Mouse (Mus musculus): Measurements from ENCODE around the gene Cc2d1b.

Gene Cc2d1b

GRCm38 (mm10) chr4:108619587-108620341 is at the start of gene Cc2d1b:
TSS of gene Cc2d1b (plus strand) at chr4:108619940.
- CTCF ChIA-PET = interaction anchor here (0.5 kb wide), 1 partner anchor 42 kb away, joined by 3 read pairs; no protein-coding TSS in a partner anchor

DNA sequence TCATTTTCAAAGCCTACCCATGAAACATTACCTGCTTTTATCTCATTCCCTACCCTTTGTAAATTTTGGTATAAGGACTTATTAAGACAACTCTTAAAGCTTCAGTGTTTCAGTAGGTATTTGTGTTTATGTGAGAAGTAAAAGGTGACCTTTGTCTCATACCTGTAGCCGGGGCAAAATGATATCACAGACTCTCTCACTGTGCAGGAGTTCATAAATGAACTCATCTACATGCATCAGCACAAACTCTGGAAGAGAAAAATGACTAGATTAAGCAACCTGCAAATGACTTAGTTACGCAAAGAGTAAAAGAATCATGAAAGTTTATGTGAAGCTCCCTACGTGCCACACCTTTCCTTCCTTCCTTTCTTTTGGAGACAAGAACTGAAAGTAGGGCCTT is 47.1 kb upstream of the Cc2d1b start:
- CTCF ChIA-PET = no interaction called here

GRCm38 (mm10) chr4:108578840-108579742 is 40.6 kb upstream of the Cc2d1b start, which contains the start of the genes Prpf38a and Orc1:
TSS of gene Prpf38a (minus strand) at chr4:108579336.
TSS of gene Orc1 (plus strand) at chr4:108579423.
- CTCF ChIA-PET = interaction anchor here (0.5 to 0.6 kb wide), 3 partner anchors 209 to 698 kb away, joined by 4 to 7 read pairs (median 6); no protein-coding TSS in a partner anchor

GRCm38 (mm10) chr4:108579743-108580411 is 39.9 kb upstream of the Cc2d1b start:
- CTCF ChIA-PET = interaction anchor here (0.5 to 0.6 kb wide), 2 partner anchors 210 to 667 kb away, joined by 4 to 6 read pairs; no protein-coding TSS in a partner anchor

- CTCF ChIA-PET = no interaction called here
Measured at GRCm38 (mm10) chr4:108593376-108593775, 26.4 kb upstream of the Cc2d1b start.

DNA sequence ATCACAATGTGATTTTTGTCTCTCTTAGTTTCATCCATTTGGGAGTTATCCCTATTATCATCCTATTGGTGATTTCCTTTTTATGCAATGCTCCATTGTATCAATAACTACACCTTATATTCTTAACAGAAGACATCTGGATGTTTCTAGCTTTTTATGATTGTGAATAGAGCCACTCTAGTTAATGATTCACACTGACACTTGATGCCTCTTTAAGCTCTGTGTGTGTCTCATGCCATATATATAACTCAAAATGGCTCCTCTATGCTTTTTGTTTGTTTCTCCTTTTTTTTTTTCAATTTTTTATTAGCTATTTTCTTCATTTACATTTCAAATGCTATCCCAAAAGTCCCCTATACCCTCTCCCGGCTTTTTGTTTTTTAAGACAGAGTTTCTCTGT is 24.0 kb upstream of the Cc2d1b start:
- CTCF ChIA-PET = no interaction called here

DNA sequence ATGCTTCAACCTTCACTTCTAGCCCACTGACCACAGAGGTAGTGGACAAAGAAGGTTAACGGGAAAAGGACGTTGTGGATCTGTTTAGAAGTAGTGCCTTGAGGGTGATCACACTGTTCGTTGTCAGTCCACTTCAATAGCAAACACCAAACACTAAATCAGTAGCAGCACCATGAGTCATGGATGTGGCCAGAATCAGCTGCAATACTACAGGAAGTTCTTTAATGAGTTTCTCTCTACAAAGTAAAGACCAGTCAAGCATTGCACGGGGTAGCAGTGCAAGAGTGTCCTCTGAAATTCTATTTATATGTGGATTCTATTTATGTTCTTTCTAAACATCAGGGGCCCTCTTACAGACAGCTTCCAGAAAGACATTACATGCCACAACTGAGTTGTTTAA is 21.4 kb upstream of the Cc2d1b start:
- CTCF ChIA-PET = no interaction called here

DNA sequence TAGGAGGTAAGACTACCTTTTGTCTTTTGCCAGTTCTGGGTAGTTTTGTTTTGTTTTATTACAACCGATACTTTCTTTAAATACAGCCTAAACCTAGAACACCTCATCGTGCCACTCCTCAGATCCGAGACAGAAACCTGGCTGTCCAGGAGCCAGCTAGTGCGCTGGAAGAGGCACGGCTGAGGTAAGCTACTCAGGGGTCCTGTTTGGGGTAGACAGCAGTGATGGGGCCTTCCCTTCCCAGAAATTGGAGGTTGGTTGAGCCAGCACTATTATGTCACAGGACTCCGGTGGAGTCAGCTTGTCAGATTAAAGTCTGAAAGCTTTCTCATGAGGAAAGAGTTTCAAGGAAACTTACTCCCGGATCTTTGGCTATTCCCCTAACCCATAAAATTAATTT is 17.9 kb upstream of the Cc2d1b start:
- CTCF ChIA-PET = no interaction called here

GRCm38 (mm10) chr4:108608651-108609050 is 11.1 kb upstream of the Cc2d1b start:
- CTCF ChIA-PET = no interaction called here

DNA sequence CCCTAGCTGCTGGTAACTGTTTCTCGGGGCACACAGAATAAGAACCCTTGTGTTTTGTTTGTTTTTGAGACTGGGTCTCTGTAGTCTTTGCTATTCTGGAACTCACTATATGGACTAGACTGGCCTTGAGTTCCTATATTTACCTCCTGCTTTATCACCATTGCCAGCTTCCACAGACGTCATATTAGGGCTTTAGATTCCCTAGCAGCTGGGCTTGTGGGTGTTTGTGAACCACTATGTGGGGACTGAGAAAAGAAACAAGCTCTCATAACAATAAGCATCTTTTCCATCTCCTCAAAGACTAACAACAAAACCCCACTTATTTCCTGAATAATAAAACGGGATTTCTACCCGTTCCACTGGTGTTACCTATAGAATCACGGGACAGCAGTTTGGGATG is 8.8 kb upstream of the Cc2d1b start:
- CTCF ChIA-PET = no interaction called here

DNA sequence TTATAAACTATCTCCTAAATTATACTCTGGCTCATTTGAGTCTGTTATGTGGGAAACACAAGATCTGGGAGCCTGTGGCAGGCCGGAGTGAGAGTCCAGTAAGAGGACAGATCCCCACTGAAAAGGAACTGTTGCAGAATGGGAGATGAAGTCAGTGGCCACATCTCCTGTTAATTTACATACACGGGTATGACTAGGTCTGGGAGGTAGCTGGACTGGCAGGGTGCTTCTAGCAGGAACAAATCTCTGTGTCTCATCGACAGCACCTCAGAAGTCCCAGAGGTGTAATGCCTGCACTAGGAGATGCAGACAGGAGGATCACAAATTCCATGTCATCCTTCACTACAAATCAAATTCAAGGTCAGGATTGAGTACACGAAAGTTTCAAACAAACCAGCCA is 1.2 kb upstream of the Cc2d1b start:
- CTCF ChIA-PET = no interaction called here

DNA sequence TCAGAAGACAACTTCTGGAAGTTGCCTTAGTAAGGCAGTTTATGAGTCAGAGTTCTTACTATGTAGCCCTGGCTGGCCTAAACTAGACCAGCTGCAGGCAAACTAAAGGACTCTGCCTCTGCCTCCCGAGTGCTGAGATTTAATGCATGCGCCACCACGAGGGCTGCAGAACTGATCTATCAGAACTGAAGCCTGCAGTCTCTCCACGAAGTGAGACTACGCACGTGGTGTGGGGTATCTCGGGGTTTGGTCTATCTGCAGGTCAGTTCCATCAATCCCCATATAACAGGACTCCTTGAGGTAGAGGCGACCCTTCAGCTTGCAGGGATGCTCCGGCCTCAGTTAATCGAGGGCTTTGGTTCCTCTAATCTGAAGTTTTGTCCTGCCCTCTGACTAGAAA is 575 bp upstream of the Cc2d1b start:
- CTCF ChIA-PET = no interaction called here

DNA sequence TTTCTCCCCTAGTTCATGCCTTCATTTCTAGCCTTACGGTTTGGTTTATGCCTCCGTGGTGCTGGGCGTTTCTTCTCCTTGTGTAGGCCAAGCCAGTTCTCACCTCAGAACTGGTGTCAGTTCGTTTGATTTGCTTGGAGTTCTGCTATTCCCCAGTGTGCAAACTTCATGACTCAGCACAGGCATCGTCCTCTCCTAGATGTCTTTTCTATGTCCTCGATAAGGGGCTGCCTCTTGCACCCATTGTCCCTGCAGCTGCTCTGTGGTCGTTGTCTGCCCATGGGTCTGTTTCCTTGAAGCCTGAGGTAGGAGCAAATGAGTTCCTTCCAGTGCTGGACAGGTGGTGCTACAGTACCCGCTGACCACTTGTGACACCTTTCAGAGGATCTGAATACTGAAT is 796 bp downstream of the Cc2d1b start:
- CTCF ChIA-PET = interaction anchor here (0.5 kb wide), 1 partner anchor 43 kb away, joined by 3 read pairs; no protein-coding TSS in a partner anchor

- CTCF ChIA-PET = no interaction called here
Measured at GRCm38 (mm10) chr4:108621504-108621903, 1.8 kb downstream of the Cc2d1b start.

DNA sequence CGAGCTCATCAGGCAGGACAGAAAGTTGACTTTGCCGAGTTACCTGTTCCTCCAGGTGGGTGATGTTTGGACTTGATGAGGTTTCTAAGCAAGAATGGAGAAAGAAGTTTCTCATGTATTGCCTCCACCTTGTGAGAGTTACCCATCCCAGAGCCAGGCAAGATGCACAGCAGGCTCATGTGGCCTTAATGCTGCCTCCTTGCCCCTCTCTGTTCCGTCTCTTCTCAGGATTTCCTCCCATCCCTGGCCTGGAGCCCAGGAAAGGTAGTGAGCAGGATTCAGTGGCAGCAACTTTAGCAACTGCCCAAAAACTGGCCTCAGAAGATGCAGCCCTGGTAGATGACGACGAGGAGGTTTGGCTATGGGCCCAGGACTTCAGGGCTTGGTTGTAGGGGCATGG is 7.3 kb downstream of the Cc2d1b start:
- CTCF ChIA-PET = interaction anchor here (0.7 to 1.0 kb wide), 2 partner anchors 10 to 564 kb away, joined by 3 to 27 read pairs; no protein-coding TSS in a partner anchor

DNA sequence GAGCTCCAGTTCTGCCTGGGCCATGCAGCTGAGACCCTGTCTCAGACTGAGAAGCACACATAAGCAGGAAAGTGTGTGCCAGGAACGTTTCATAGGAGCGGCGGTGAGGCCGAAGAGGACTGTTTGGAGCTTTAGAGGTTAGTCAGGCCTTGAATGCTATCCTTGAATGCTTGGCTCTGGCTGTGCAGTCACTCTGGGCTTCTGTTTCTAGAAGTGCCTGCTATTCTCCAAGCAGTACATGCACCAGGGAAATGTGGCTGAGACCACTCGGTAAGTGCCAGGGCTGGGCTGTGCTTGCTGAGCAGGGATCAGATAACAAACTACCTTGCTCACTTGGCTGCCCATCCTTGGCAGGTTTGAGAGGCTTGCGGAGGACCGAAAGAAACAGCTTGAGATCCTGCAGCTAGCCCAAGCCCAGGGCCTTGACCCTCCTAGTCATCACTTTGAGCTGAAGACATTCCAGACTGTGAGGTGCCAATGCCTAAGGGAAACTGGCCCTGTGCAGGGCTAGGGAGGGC is 9.7 kb downstream of the Cc2d1b start:
- CTCF ChIA-PET = no interaction called here

- CTCF ChIA-PET = no interaction called here
Measured at GRCm38 (mm10) chr4:108630096-108630495, 10.4 kb downstream of the Cc2d1b start.

DNA sequence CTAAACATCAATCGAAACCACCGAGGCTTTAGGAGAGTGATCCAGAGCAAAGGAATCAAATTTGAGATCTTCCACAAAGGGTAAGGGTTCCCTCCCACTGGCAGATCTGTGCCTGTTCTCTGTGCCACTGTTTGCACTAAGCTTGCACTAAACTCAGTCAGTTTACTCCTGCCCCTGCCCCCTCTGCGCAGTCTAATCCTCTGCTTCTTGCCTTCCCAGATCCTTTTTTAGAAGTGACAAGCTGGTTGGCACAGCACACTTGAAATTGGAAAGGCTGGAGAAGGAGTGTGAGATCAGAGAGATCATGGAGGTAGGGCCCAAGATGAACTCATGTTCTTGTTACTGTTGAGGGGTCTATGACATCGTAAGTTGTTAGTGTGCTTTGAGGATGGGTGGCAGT is 11.9 kb downstream of the Cc2d1b start:
- CTCF ChIA-PET = no interaction called here

- CTCF ChIA-PET = no interaction called here
Measured at GRCm38 (mm10) chr4:108633703-108634102, 14.0 kb downstream of the Cc2d1b start.

DNA sequence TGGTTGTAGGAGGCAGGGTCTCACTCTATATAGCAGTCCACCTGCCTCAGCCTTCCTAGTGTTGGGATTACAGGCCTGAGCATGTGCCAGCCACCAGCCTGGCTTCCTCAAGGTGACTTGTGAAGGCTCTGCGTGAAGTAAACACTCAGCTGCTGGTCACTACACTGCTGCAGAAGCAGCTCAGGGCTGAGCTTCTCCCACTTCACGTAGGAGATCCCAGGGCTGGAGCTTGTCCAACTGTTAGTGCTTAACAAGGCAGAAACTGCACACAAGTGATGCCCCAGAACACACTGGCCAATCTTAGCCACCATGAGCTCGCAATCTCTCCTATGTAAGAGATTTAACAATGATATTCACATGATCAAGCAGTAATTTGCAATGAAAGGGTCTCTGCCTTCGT is 15.0 kb downstream of the Cc2d1b start:
- CTCF ChIA-PET = no interaction called here

DNA sequence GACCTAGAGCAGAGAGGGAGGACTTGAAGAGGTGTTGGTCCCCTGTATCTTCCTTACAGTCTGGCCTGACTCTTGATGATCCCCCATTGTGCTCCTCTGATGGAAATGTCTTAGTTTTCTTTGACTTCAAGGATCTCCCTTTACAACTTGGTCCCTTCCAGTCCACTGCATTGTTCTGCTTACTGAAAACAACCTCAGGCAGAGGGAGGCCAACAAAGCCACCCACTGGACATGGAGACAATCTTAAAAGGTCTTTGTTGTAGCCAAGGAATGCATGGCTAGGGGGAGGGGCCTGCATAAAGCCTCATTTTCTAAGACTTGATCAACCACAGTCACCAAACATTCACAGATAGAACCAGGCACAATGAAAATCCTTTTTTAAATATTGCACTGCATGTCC is 15.4 kb downstream of the Cc2d1b start:
- CTCF ChIA-PET = no interaction called here

GRCm38 (mm10) chr4:108637721-108638120 is 18.0 kb downstream of the Cc2d1b start:
- CTCF ChIA-PET = no interaction called here
